ENCODE assay signal across 20 mouse cellular contexts in genomic region chr4:64142963-64143362, GRCm38 (mm10).
DNase-seq lines count a peak whose midpoint lies in the region; ATAC-seq and TF ChIP-seq lines count a peak whose summit lies in the region.
"Had no signal": no experiment of that assay in that cellular context is flagged by ENCODE, and none has a peak within 500 bp of the region (broad histone marks: within the 10 kb centered on the region; RNA-seq: fewer than 3 reads in every experiment).

No protein-coding gene starts in this region.

- peak; percentile 30; the same call in 1 of the 2 replicates for ATAC-seq in embryonic facial prominence, embryonic 14.5 days (ENCODE audit: low read depth)
- ATAC-seq in hindbrain, postnatal 0 days, result 0 out of 2 replicates have a peak, but pooled peaks have one; percentile 42
- ATAC-seq: liver, embryonic 12.5 days had no signal

- H3K27ac ChIP-seq in embryonic facial prominence, embryonic 14.5 days (replicated peaks; ENCODE audit: low read depth, low read length), result no peak overlapping the region
- H3K27ac ChIP-seq in embryonic facial prominence, embryonic 10.5 days (replicated peaks), result no peak overlapping the region
- no peak overlapping the region for H3K27ac ChIP-seq in hindbrain, postnatal 0 days
- H3K27ac ChIP-seq in hindbrain, embryonic 10.5 days, result no peak overlapping the region
- H3K27ac ChIP-seq in cerebellum, adult 2 months (ENCODE audit: insufficient read depth, low read length), result no peak overlapping the region
- H3K27ac ChIP-seq: gastrocnemius, adult 2 months; left cerebral cortex, adult 2 months; limb, embryonic 12.5 days; liver, embryonic 12.5 days had no signal

- no peak for DNase-seq in embryonic facial prominence, embryonic 14.5 days (ENCODE audit: low spot score)
- DNase-seq in embryonic facial prominence, embryonic 10.5 days (ENCODE audit: low spot score), result no peak
- DNase-seq in hindbrain, postnatal 0 days (ENCODE audit: low spot score), result peak; percentile 40
- no peak for DNase-seq in hindbrain, embryonic 10.5 days (ENCODE audit: low spot score)
- DNase-seq in cerebellum, adult 2 months, result peak; percentile 40 to 79
- DNase-seq in cerebellum, postnatal 36 days, result peak; percentile 27 to 47
- no peak for DNase-seq in adrenal gland, postnatal 36 days
- DNase-seq in kidney, adult 9 months, result no peak
- DNase-seq: adrenal gland, postnatal 14 days; embryo, embryonic 11 days; gastrocnemius, adult 2 months; kidney, adult 8-10 months; kidney, postnatal 25 days; thymus, adult 2 months had no signal

- H3K36me3 ChIP-seq in embryonic facial prominence, embryonic 14.5 days (ENCODE audit: control insufficient read depth, insufficient read depth, low read length), result no peaks in the 10 kb centered on the region
- H3K36me3 ChIP-seq in embryonic facial prominence, embryonic 10.5 days (replicated peaks), result no peaks in the 10 kb centered on the region
- no peaks in the 10 kb centered on the region for H3K36me3 ChIP-seq in hindbrain, postnatal 0 days (ENCODE audit: insufficient read depth, low read length)
- H3K36me3 ChIP-seq in hindbrain, embryonic 10.5 days, result no peaks in the 10 kb centered on the region
- H3K36me3 ChIP-seq: heart, embryonic 12.5 days; limb, embryonic 12.5 days; liver, embryonic 12.5 days had no signal

- no peak for TF ChIP-seq POLR2A in cerebellum, adult 2 months (IDR thresholded peaks at IDR 0.05; ENCODE audit: borderline replicate concordance, insufficient read depth, low read length)

- H3K4me3 ChIP-seq in embryonic facial prominence, embryonic 14.5 days (ENCODE audit: low read depth, low read length), result no peak overlapping the region
- no peak overlapping the region for H3K4me3 ChIP-seq in embryonic facial prominence, embryonic 10.5 days
- no peak overlapping the region for H3K4me3 ChIP-seq in hindbrain, postnatal 0 days (ENCODE audit: low read length)
- H3K4me3 ChIP-seq in hindbrain, embryonic 10.5 days, result no peak overlapping the region
- no peak overlapping the region for H3K4me3 ChIP-seq in cerebellum, adult 2 months (replicated peaks; ENCODE audit: insufficient read depth, low read depth, low read length)
- H3K4me3 ChIP-seq: gastrocnemius, adult 2 months; heart, embryonic 12.5 days; left cerebral cortex, adult 2 months; limb, embryonic 12.5 days; liver, embryonic 12.5 days had no signal

- no peaks in the 10 kb centered on the region for H3K9me3 ChIP-seq in embryonic facial prominence, embryonic 14.5 days (ENCODE audit: control insufficient read depth, low read length)
- no peaks in the 10 kb centered on the region for H3K9me3 ChIP-seq in embryonic facial prominence, embryonic 10.5 days
- no peaks in the 10 kb centered on the region for H3K9me3 ChIP-seq in hindbrain, postnatal 0 days (ENCODE audit: low read length)
- no peaks in the 10 kb centered on the region for H3K9me3 ChIP-seq in hindbrain, embryonic 10.5 days
- H3K9me3 ChIP-seq: heart, embryonic 12.5 days; limb, embryonic 12.5 days; liver, embryonic 12.5 days had no signal

- H3K9ac ChIP-seq in embryonic facial prominence, embryonic 14.5 days (ENCODE audit: low read depth, low read length), result no peak overlapping the region
- no peak overlapping the region for H3K9ac ChIP-seq in hindbrain, postnatal 0 days (replicated peaks; ENCODE audit: low read length)
- H3K9ac ChIP-seq: heart, embryonic 12.5 days; limb, embryonic 12.5 days; liver, embryonic 12.5 days; lung, embryonic 14.5 days had no signal

- no peak for TF ChIP-seq CTCF in hindbrain, postnatal 0 days (IDR thresholded peaks at IDR 0.05; ENCODE audit: low read depth)
- no peak for TF ChIP-seq CTCF in cerebellum, adult 2 months (IDR thresholded peaks at IDR 0.05; ENCODE audit: borderline replicate concordance, insufficient read depth, low read depth, low read length)

- no peak overlapping the region for H3K4me2 ChIP-seq in embryonic facial prominence, embryonic 14.5 days (ENCODE audit: low read depth, low read length)
- H3K4me2 ChIP-seq in hindbrain, postnatal 0 days (ENCODE audit: low read depth, low read length), result no peak overlapping the region
- H3K4me2 ChIP-seq: heart, embryonic 12.5 days; limb, embryonic 12.5 days; liver, embryonic 12.5 days; lung, embryonic 14.5 days had no signal

- no peaks in the 10 kb centered on the region for H3K27me3 ChIP-seq in embryonic facial prominence, embryonic 14.5 days (replicated peaks; ENCODE audit: control insufficient read depth, insufficient read depth, low read length)
- no peaks in the 10 kb centered on the region for H3K27me3 ChIP-seq in embryonic facial prominence, embryonic 10.5 days (replicated peaks; ENCODE audit: low read depth, poor library complexity, severe bottlenecking)
- H3K27me3 ChIP-seq in hindbrain, postnatal 0 days (ENCODE audit: insufficient read depth, low read length), result no peaks in the 10 kb centered on the region
- no peaks in the 10 kb centered on the region for H3K27me3 ChIP-seq in hindbrain, embryonic 10.5 days (ENCODE audit: insufficient read depth, poor library complexity, severe bottlenecking)
- H3K27me3 ChIP-seq in cerebellum, adult 2 months (ENCODE audit: control insufficient read depth, insufficient read depth, low read length), result no peaks in the 10 kb centered on the region
- H3K27me3 ChIP-seq: CH12.LX; heart, embryonic 12.5 days; limb, embryonic 12.5 days; liver, embryonic 12.5 days had no signal

- WGBS in embryonic facial prominence, embryonic 14.5 days, result 47% methylated on average over 2 of the region's 2 CpGs
- WGBS in embryonic facial prominence, embryonic 10.5 days, result 66% methylated on average over 2 of the region's 2 CpGs
- 45% methylated on average over 2 of the region's 2 CpGs for WGBS in hindbrain, postnatal 0 days
- 88% methylated on average over 2 of the region's 2 CpGs for WGBS in hindbrain, embryonic 10.5 days
- WGBS in cerebellum, adult 2 months, result 9% methylated on average over 2 of the region's 2 CpGs

- H3K4me1 ChIP-seq in embryonic facial prominence, embryonic 14.5 days (ENCODE audit: control insufficient read depth, insufficient read depth, low read length), result peaks cover 15% of the 10 kb centered on the region
- H3K4me1 ChIP-seq in embryonic facial prominence, embryonic 10.5 days, result no peaks in the 10 kb centered on the region
- peaks cover 4% of the 10 kb centered on the region for H3K4me1 ChIP-seq in hindbrain, postnatal 0 days (ENCODE audit: insufficient read depth, low read length)
- no peaks in the 10 kb centered on the region for H3K4me1 ChIP-seq in hindbrain, embryonic 10.5 days (replicated peaks)
- H3K4me1 ChIP-seq in cerebellum, adult 2 months (ENCODE audit: control insufficient read depth, insufficient read depth, low read length), result peaks cover 11% of the 10 kb centered on the region; the same call in 1 of the 2 replicates
- H3K4me1 ChIP-seq: heart, embryonic 12.5 days; limb, embryonic 12.5 days; liver, embryonic 12.5 days had no signal

Comparison
In these comparisons a context has a peak if more than half of its experiments do, and no peak if none do; other contexts are left out.
1. DNase-seq: peak in hindbrain, postnatal 0 days (single experiment), cerebellum, adult 2 months (2 of 2) and cerebellum, postnatal 36 days (2 of 2); none in embryonic facial prominence, embryonic 14.5 days (single experiment), embryonic facial prominence, embryonic 10.5 days (single experiment), hindbrain, embryonic 10.5 days (single experiment), adrenal gland, postnatal 36 days (0 of 2) and kidney, adult 9 months (single experiment).